In the genomic region with DNA sequence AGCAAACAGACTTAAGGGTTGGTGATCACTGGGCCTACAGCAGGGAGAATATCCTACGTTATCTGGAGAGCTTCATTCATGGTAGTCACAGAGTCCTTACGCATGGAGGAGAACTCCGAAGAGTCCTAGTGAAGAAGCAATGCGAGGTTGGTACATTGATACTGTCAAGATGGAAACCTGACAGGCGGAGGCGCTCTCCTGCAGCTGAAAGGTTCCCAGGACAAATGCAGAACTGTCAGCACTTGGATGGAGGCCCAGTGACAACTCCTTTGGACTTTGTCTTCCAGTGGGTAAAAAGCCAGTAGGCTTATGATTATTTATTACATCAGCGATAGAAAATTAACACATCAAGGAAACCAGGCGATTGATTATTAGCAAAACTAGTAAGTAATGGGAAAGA, we compare ENCODE assay signal across 10 mouse cellular contexts. TPM values are rescaled to one million over a fixed set of nuclear protein-coding genes. Genes with fewer than 3 reads are reported as not detected.
DNase-seq lines count a peak whose midpoint lies in the region; ATAC-seq and TF ChIP-seq lines count a peak whose summit lies in the region.
"Had no signal": no experiment of that assay in that cellular context is flagged by ENCODE, and none has a peak within 500 bp of the region (broad histone marks: within the 10 kb centered on the region; RNA-seq: fewer than 3 reads in every experiment).

No protein-coding gene starts in this region.

- peak; percentile 12 for DNase-seq in gastrocnemius, postnatal 10 days
- no peak for DNase-seq in gastrocnemius, postnatal 4 days (ENCODE audit: low spot score in 2 of 2)
- no peak for DNase-seq in heart, postnatal 0 days (ENCODE audit: low spot score)
- DNase-seq in kidney, postnatal 14 days: peak; percentile 85
- no peak for DNase-seq in forebrain, embryonic 10.5 days (ENCODE audit: extremely low spot score, low spot score)
- DNase-seq in testis, postnatal 10 days (ENCODE audit: low spot score): no peak
- DNase-seq in testis, postnatal 14 days (ENCODE audit: low spot score): no peak

- no peak overlapping the region for H3K4me2 ChIP-seq in heart, postnatal 0 days (ENCODE audit: low read depth, low read length)

- TF ChIP-seq EP300 in ES-Bruce4 (IDR thresholded peaks at IDR 0.05; ENCODE audit: insufficient read depth, low read depth, low read length): no peak
- no peak for TF ChIP-seq EP300 in heart, postnatal 0 days (IDR thresholded peaks at IDR 0.05; ENCODE audit: low read depth)

- 76% methylated on average over 8 of the region's 8 CpGs for WGBS in heart, postnatal 0 days
- 87% methylated on average over 8 of the region's 8 CpGs for WGBS in forebrain, embryonic 10.5 days

- H3K36me3 ChIP-seq in ES-Bruce4 (ENCODE audit: control insufficient read depth, insufficient read depth, low read length, poor library complexity, severe bottlenecking): peaks cover 15% of the 10 kb centered on the region
- H3K36me3 ChIP-seq in heart, postnatal 0 days (replicated peaks; ENCODE audit: control insufficient read depth, insufficient read depth, low read length): peaks cover 59% of the 10 kb centered on the region
- H3K36me3 ChIP-seq in forebrain, embryonic 10.5 days (replicated peaks): peaks cover 77% of the 10 kb centered on the region

- peak; percentile 25 for TF ChIP-seq CTCF in ES-Bruce4 (IDR thresholded peaks at IDR 0.05; ENCODE audit: low read depth, low read length)
- TF ChIP-seq CTCF in heart, postnatal 0 days (IDR thresholded peaks at IDR 0.05; ENCODE audit: low read depth): no peak

- TF ChIP-seq POLR2A in ES-Bruce4 (IDR thresholded peaks at IDR 0.05; ENCODE audit: insufficient read depth, low read length): no peak

- H3K27ac ChIP-seq in ES-Bruce4 (ENCODE audit: insufficient read depth, low read length): no peak overlapping the region
- H3K27ac ChIP-seq in heart, postnatal 0 days (ENCODE audit: low read depth): no peak overlapping the region
- no peak overlapping the region for H3K27ac ChIP-seq in forebrain, embryonic 10.5 days
- H3K27ac ChIP-seq: limb, embryonic 10.5 days; macrophage had no signal

- peak; percentile 44; the same call in 1 of the 2 replicates for ATAC-seq in heart, postnatal 0 days (ENCODE audit: insufficient read depth, low read depth)

- no peaks in the 10 kb centered on the region for H3K27me3 ChIP-seq in ES-Bruce4 (ENCODE audit: control insufficient read depth, insufficient read depth, low read length, poor library complexity, severe bottlenecking)
- H3K27me3 ChIP-seq in heart, postnatal 0 days (ENCODE audit: control insufficient read depth, insufficient read depth, low read length): no peaks in the 10 kb centered on the region
- H3K27me3 ChIP-seq in forebrain, embryonic 10.5 days (ENCODE audit: poor library complexity, severe bottlenecking): no peaks in the 10 kb centered on the region

- no peak overlapping the region for H3K9ac ChIP-seq in ES-Bruce4 (ENCODE audit: low read depth, poor library complexity, severe bottlenecking)
- H3K9ac ChIP-seq in heart, postnatal 0 days (replicated peaks; ENCODE audit: low read depth, low read length): no peak overlapping the region

- H3K9me3 ChIP-seq in ES-Bruce4 (replicated peaks; ENCODE audit: control insufficient read depth, insufficient read depth, low read length, poor library complexity, severe bottlenecking): no peaks in the 10 kb centered on the region
- H3K9me3 ChIP-seq in heart, postnatal 0 days (replicated peaks; ENCODE audit: control insufficient read depth, low read length): no peaks in the 10 kb centered on the region
- H3K9me3 ChIP-seq in forebrain, embryonic 10.5 days: no peaks in the 10 kb centered on the region
- H3K9me3 ChIP-seq: limb, embryonic 10.5 days had no signal

- H3K4me3 ChIP-seq in ES-Bruce4 (ENCODE audit: low read depth, low read length): no peak overlapping the region
- no peak overlapping the region for H3K4me3 ChIP-seq in heart, postnatal 0 days (ENCODE audit: low read depth, low read length)
- H3K4me3 ChIP-seq in forebrain, embryonic 10.5 days: no peak overlapping the region
- H3K4me3 ChIP-seq: limb, embryonic 10.5 days had no signal

- no peaks in the 10 kb centered on the region for H3K4me1 ChIP-seq in ES-Bruce4 (ENCODE audit: control insufficient read depth, insufficient read depth, low read length)
- H3K4me1 ChIP-seq in heart, postnatal 0 days (ENCODE audit: control insufficient read depth, insufficient read depth): no peaks in the 10 kb centered on the region
- no peaks in the 10 kb centered on the region for H3K4me1 ChIP-seq in forebrain, embryonic 10.5 days
- H3K4me1 ChIP-seq: limb, embryonic 10.5 days had no signal

RNA-seq across cellular contexts. Expression of a gene that starts 28.2 kb away (rescaled TPM):
- 10 to 100 TPM; 82.7 to 83.0 TPM for total RNA-seq in gastrocnemius, postnatal 10 days (2021)
- 100 to 1,000 TPM in 1 of 2 experiments, 10 to 100 TPM in 1; 97.7 to 101 TPM for total RNA-seq in gastrocnemius, postnatal 4 days (2021)
- polyA plus RNA-seq in ES-Bruce4 (2011; ENCODE audit: insufficient read depth, insufficient read length, low read depth, missing spikeins): 132 and 162 TPM in 2 replicates
- 102 and 204 TPM in 2 replicates for total RNA-seq in heart, postnatal 0 days (2014; rRNA removed; ENCODE audit: low replicate concordance)
- 31.2 and 32.4 TPM in 2 replicates for polyA plus RNA-seq in heart, postnatal 0 days (2015; fragmentation: Nextera tagmentation; extraction: Ambion mirVana)
- 100 and 112 TPM in 2 replicates for polyA plus RNA-seq in forebrain, embryonic 10.5 days (2016; fragmentation: Nextera tagmentation; extraction: Ambion mirVana)

Comparison
In these comparisons a context has a peak if more than half of its experiments do, and no peak if none do; other contexts are left out.
1. DNase-seq: peak in gastrocnemius, postnatal 10 days (single experiment) and kidney, postnatal 14 days (single experiment); none in gastrocnemius, postnatal 4 days (0 of 2), heart, postnatal 0 days (single experiment), forebrain, embryonic 10.5 days (single experiment), testis, postnatal 10 days (single experiment) and testis, postnatal 14 days (single experiment).